Mouse (Mus musculus): ENCODE results near the gene N4bp2l1.

N4bp2l1 gene

GRCm38 (mm10) chr5:150583181-150583580 is 13.8 kb downstream of the N4bp2l1 start:
- Histone ChIP-seq H3K36me3 (ENCODE audit: insufficient read depth, low read length) (no peaks in the 10 kb centered on the region), H3K4me3 (replicated peaks; ENCODE audit: low read length) (no peak overlapping the region), H3K9me3 (ENCODE audit: low read length) (no peaks in the 10 kb centered on the region), H3K4me1 (replicated peaks; ENCODE audit: low read depth, low read length) (no peaks in the 10 kb centered on the region), H3K27me3 (ENCODE audit: insufficient read depth, low read length) (0 out of 2 replicates have a peak, but pooled peaks cover 2% of the 10 kb centered on the region)
- no peak for TF ChIP-seq CTCF (conservative IDR thresholded peaks at IDR 0.05; ENCODE audit: low read length)
- no peak for TF ChIP-seq NANOG (IDR thresholded peaks at IDR 0.05; ENCODE audit: borderline replicate concordance, low read length)
- TF ChIP-seq POU5F1 (IDR thresholded peaks at IDR 0.05; ENCODE audit: borderline replicate concordance, low read length), result no peak

GRCm38 (mm10) chr5:150581180-150581579 is 15.8 kb downstream of the N4bp2l1 start:
- Histone ChIP-seq H3K4me3 (replicated peaks; ENCODE audit: low read length) (no peak overlapping the region), H3K36me3 (ENCODE audit: insufficient read depth, low read length) (no peaks in the 10 kb centered on the region), H3K4me1 (replicated peaks; ENCODE audit: low read depth, low read length) (no peaks in the 10 kb centered on the region), H3K27me3 (ENCODE audit: insufficient read depth, low read length) (no peaks in the 10 kb centered on the region), H3K9me3 (ENCODE audit: low read length) (no peaks in the 10 kb centered on the region)
- TF ChIP-seq POU5F1 (IDR thresholded peaks at IDR 0.05; ENCODE audit: borderline replicate concordance, low read length) (no peak), CTCF (conservative IDR thresholded peaks at IDR 0.05; ENCODE audit: low read length) (no peak), NANOG (IDR thresholded peaks at IDR 0.05; ENCODE audit: borderline replicate concordance, low read length) (no peak)

GRCm38 (mm10) chr5:150578613-150579171 is 18.3 kb downstream of the N4bp2l1 start:
- no peak overlapping the region for H3K4me3 ChIP-seq (replicated peaks; ENCODE audit: low read length)
- TF ChIP-seq POU5F1 (IDR thresholded peaks at IDR 0.05; ENCODE audit: borderline replicate concordance, low read length) (no peak), NANOG (IDR thresholded peaks at IDR 0.05; ENCODE audit: borderline replicate concordance, low read length) (no peak), CTCF (conservative IDR thresholded peaks at IDR 0.05; ENCODE audit: low read length) (no peak)

GRCm38 (mm10) chr5:150576832-150577231 is 20.2 kb downstream of the N4bp2l1 start:
- Histone ChIP-seq H3K27me3 (ENCODE audit: insufficient read depth, low read length) (no peaks in the 10 kb centered on the region), H3K9me3 (ENCODE audit: low read length) (no peaks in the 10 kb centered on the region), H3K4me1 (replicated peaks; ENCODE audit: low read depth, low read length) (no peaks in the 10 kb centered on the region), H3K4me3 (replicated peaks; ENCODE audit: low read length) (no peak overlapping the region), H3K36me3 (ENCODE audit: insufficient read depth, low read length) (peaks cover 20% of the 10 kb centered on the region)
- TF ChIP-seq NANOG (IDR thresholded peaks at IDR 0.05; ENCODE audit: borderline replicate concordance, low read length) (no peak), CTCF (conservative IDR thresholded peaks at IDR 0.05; ENCODE audit: low read length) (no peak), POU5F1 (IDR thresholded peaks at IDR 0.05; ENCODE audit: borderline replicate concordance, low read length) (no peak)

More at GRCm38 (mm10) chr5:150578613-150579171, 18.3 kb downstream of the N4bp2l1 start:
- Histone ChIP-seq H3K9me3 (ENCODE audit: low read length) (no peaks in the 10 kb centered on the region), H3K36me3 (ENCODE audit: insufficient read depth, low read length) (peaks cover 1% of the 10 kb centered on the region), H3K27me3 (ENCODE audit: insufficient read depth, low read length) (no peaks in the 10 kb centered on the region), H3K4me1 (replicated peaks; ENCODE audit: low read depth, low read length) (no peaks in the 10 kb centered on the region)

GRCm38 (mm10) chr5:150574885-150575284 is 22.1 kb downstream of the N4bp2l1 start:
- Histone ChIP-seq H3K36me3 (ENCODE audit: insufficient read depth, low read length) (peaks cover 38% of the 10 kb centered on the region), H3K27me3 (ENCODE audit: insufficient read depth, low read length) (no peaks in the 10 kb centered on the region), H3K9me3 (ENCODE audit: low read length) (no peaks in the 10 kb centered on the region), H3K4me3 (replicated peaks; ENCODE audit: low read length) (no peak overlapping the region), H3K4me1 (replicated peaks; ENCODE audit: low read depth, low read length) (no peaks in the 10 kb centered on the region)
- TF ChIP-seq POU5F1 (IDR thresholded peaks at IDR 0.05; ENCODE audit: borderline replicate concordance, low read length) (no peak), CTCF (conservative IDR thresholded peaks at IDR 0.05; ENCODE audit: low read length) (no peak), NANOG (IDR thresholded peaks at IDR 0.05; ENCODE audit: borderline replicate concordance, low read length) (no peak)

GRCm38 (mm10) chr5:150574403-150574802 is 22.6 kb downstream of the N4bp2l1 start:
- no peaks in the 10 kb centered on the region for H3K27me3 ChIP-seq (ENCODE audit: insufficient read depth, low read length)
- no peak overlapping the region for H3K4me3 ChIP-seq (replicated peaks; ENCODE audit: low read length)
- no peak for TF ChIP-seq POU5F1 (IDR thresholded peaks at IDR 0.05; ENCODE audit: borderline replicate concordance, low read length)
- TF ChIP-seq NANOG (IDR thresholded peaks at IDR 0.05; ENCODE audit: borderline replicate concordance, low read length), result no peak
- TF ChIP-seq CTCF (conservative IDR thresholded peaks at IDR 0.05; ENCODE audit: low read length), result no peak
- H3K4me1 ChIP-seq (replicated peaks; ENCODE audit: low read depth, low read length), result no peaks in the 10 kb centered on the region
- no peaks in the 10 kb centered on the region for H3K9me3 ChIP-seq (ENCODE audit: low read length)
- peaks cover 43% of the 10 kb centered on the region for H3K36me3 ChIP-seq (ENCODE audit: insufficient read depth, low read length)

- no peak for TF ChIP-seq NANOG (IDR thresholded peaks at IDR 0.05; ENCODE audit: borderline replicate concordance, low read length)
- TF ChIP-seq CTCF (conservative IDR thresholded peaks at IDR 0.05; ENCODE audit: low read length), result no peak
- no peak for TF ChIP-seq POU5F1 (IDR thresholded peaks at IDR 0.05; ENCODE audit: borderline replicate concordance, low read length)
These were observed 26.3 kb downstream of the N4bp2l1 start for GRCm38 (mm10) chr5:150570496-150571219.

GRCm38 (mm10) chr5:150566971-150567370 is 30.0 kb downstream of the N4bp2l1 start:
- Histone ChIP-seq H3K4me1 (replicated peaks; ENCODE audit: low read depth, low read length) (peaks cover 18% of the 10 kb centered on the region), H3K27me3 (ENCODE audit: insufficient read depth, low read length) (no peaks in the 10 kb centered on the region), H3K36me3 (ENCODE audit: insufficient read depth, low read length) (peaks cover 94% of the 10 kb centered on the region), H3K9me3 (ENCODE audit: low read length) (no peaks in the 10 kb centered on the region), H3K4me3 (replicated peaks; ENCODE audit: low read length) (no peak overlapping the region)
- TF ChIP-seq CTCF (conservative IDR thresholded peaks at IDR 0.05; ENCODE audit: low read length), result no peak
- TF ChIP-seq NANOG (IDR thresholded peaks at IDR 0.05; ENCODE audit: borderline replicate concordance, low read length), result no peak
- TF ChIP-seq POU5F1 (IDR thresholded peaks at IDR 0.05; ENCODE audit: borderline replicate concordance, low read length), result no peak

More at GRCm38 (mm10) chr5:150570496-150571219, 26.3 kb downstream of the N4bp2l1 start:
- H3K4me1 ChIP-seq (replicated peaks; ENCODE audit: low read depth, low read length), result peaks cover 6% of the 10 kb centered on the region; the same call in 1 of the 2 replicates
- no peaks in the 10 kb centered on the region for H3K9me3 ChIP-seq (ENCODE audit: low read length)
- no peak overlapping the region for H3K4me3 ChIP-seq (replicated peaks; ENCODE audit: low read length)
- H3K36me3 ChIP-seq (ENCODE audit: insufficient read depth, low read length), result peaks cover 78% of the 10 kb centered on the region
- no peaks in the 10 kb centered on the region for H3K27me3 ChIP-seq (ENCODE audit: insufficient read depth, low read length)
